Mouse (Mus musculus) neural tube, embryonic 11.5 days (tissue): ENCODE measurements around the gene Sprr2a3. TPM values are rescaled to one million over a fixed set of nuclear protein-coding genes. Genes with fewer than 3 reads are reported as not detected.
A peak's percentile ranks its signal among the peaks of the same experiment; 100 is the strongest.
"Not testable (repeated sequence)": the region's sequence is repeated elsewhere in the genome, so short reads cannot be mapped to it uniquely, and the experiment has no call there.

Source experiments
- ATAC-seq: fragments of 200-750 bp; cut with Nextera tagmentation; 2 replicates; pipeline ENCODE4 v1.8.0; 2017; ENCODE audit warnings: moderate number of reproducible peaks, mild to moderate bottlenecking, moderate TSS enrichment, moderate library complexity; ENCODE audit not compliant: insufficient read depth, low FRiP score, low TSS enrichment
- DNase-seq: peaks from one replicate; pipeline ENCODE4 v3.0.0-alpha.2; 2015; ENCODE audit warnings: low spot score
- H3K27ac ChIP-seq: fragments of 300-500 bp; sonication (generic); 2 replicates; pipeline ENCODE4 v1.5.1; 2014; ENCODE audit warnings: low read depth, mild to moderate bottlenecking, low read length
- H3K27me3 ChIP-seq: fragments of 300-500 bp; sonication (generic); 2 replicates; pipeline ENCODE4 v1.6.1; 2014; ENCODE audit warnings: mild to moderate bottlenecking, low read length, mixed read lengths; ENCODE audit not compliant: control insufficient read depth, insufficient read depth
- H3K36me3 ChIP-seq: fragments of 300-500 bp; sonication (generic); 2 replicates; pipeline ENCODE4 v1.6.1; 2014; ENCODE audit warnings: mild to moderate bottlenecking, low read length, moderate library complexity, mixed read lengths; ENCODE audit not compliant: control insufficient read depth, insufficient read depth
- H3K4me1 ChIP-seq: fragments of 300-500 bp; sonication (generic); 2 replicates; pipeline ENCODE4 v1.6.1; 2014; ENCODE audit warnings: low read length, mixed read lengths; ENCODE audit not compliant: control insufficient read depth, insufficient read depth
- H3K4me2 ChIP-seq: fragments of 300-500 bp; sonication (generic); 2 replicates; pipeline ENCODE4 v1.6.1; 2014; ENCODE audit warnings: low read depth, mild to moderate bottlenecking, moderate library complexity
- H3K4me3 ChIP-seq: fragments of 300-500 bp; sonication (generic); 2 replicates; pipeline ENCODE4 v1.5.1; 2014; ENCODE audit warnings: low read depth, low read length
- H3K9ac ChIP-seq: fragments of 300-500 bp; sonication (generic); 2 replicates; pipeline ENCODE4 v1.6.1; 2014; ENCODE audit warnings: mild to moderate bottlenecking, low read length
- H3K9me3 ChIP-seq: fragments of 300-500 bp; sonication (generic); 2 replicates; pipeline ENCODE4 v1.6.1; 2016; ENCODE audit warnings: low read length; ENCODE audit not compliant: control insufficient read depth
- WGBS: fragments of 180-500 bp; shearing (Covaris S2); extraction: QIAGEN DNeasy Blood & Tissue Kit; methylation state at CpG from one replicate; pipeline ENCODE4 v1.1.7; 2014; 5-methylcytosine and 5-hydroxymethylcytosine counted together
- polyA plus RNA-seq: library from polyadenylated mRNA; unstranded; fragments of >200 nt; fragmentation: Nextera tagmentation; extraction: Ambion mirVana; gene quantifications from 2 replicates; pipeline ENCODE4 v1.2.1, GENCODE M21; 2014

The Sprr2a3 gene
- not detected in 2 replicates for polyA plus RNA-seq

- H3K4me1 ChIP-seq, H3K36me3 ChIP-seq, H3K27me3 ChIP-seq, H3K4me2 ChIP-seq, H3K9ac ChIP-seq, ATAC-seq, DNase-seq, H3K4me3 ChIP-seq, H3K9me3 ChIP-seq, H3K27ac ChIP-seq: not testable (repeated sequence)
- 88% methylated on average over 1 of the region's 1 CpGs for WGBS
Measured at GRCm38 (mm10) chr3:92285101-92285500, at the start of gene Sprr2a3. Gene Sprr2a3, plus strand, starts transcription at chr3:92285417.

DNA sequence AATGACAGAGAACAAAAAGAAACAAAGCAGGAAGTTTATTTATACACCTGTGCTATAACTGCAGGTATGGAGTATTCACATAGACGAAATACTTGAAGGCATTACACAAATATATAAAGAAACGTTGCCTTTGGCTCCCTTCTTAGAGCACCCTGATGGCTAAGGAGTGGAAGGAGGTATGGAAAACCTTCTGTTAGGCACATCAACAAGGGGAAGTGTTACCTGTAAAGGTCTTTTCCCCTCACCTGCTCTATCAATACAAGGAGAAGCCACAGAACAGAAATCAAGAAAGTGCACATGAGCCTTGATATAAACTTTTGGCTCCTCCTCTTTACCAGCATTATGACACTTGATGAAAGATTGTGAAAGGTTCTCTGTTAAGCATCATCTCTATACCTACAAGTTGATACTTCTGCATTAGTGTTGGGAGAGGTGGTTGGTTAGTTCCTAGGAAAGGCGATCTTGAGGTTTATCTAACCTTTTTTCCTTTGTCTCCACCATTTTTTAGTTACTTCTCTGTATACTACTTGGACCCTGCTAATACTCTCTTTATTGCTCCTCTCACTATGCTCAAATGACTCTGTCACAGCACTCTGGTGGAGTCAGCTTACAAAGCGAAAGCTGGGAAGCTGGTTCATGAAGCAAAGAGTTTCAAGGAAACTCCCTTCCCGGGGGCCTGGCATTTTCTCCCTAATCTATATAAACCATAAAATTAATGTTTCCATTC is 48.6 kb upstream of the Sprr2a3 start:
- ATAC-seq, DNase-seq, H3K9ac ChIP-seq, H3K36me3 ChIP-seq, H3K4me3 ChIP-seq, H3K27me3 ChIP-seq, H3K4me2 ChIP-seq, H3K9me3 ChIP-seq, H3K4me1 ChIP-seq, H3K27ac ChIP-seq: not testable (repeated sequence)
- WGBS, result no CpG with 5 or more reads among the region's 5 CpGs

DNA sequence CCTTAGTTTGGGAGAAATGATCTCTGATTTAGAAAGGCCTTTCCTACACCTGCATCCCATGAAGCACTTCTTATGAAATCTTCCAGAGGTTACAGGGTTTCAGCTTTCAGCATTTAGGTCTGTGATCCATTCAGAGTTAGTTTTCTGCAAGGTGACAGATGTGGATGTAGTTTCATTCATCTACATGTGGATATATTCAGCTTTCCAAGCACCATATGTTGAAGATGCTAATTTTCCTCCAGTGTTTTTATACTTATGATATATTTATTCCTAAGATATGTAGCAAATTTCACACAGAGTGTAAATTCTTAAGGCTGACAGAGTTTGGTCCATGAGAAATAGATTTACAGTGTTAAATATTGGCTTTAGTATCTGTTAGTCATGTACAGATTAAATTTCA is 46.5 kb upstream of the Sprr2a3 start:
- not testable (repeated sequence) for H3K4me2 ChIP-seq, H3K36me3 ChIP-seq, DNase-seq, H3K27me3 ChIP-seq, H3K4me1 ChIP-seq, H3K27ac ChIP-seq, H3K9ac ChIP-seq, ATAC-seq, H3K4me3 ChIP-seq, H3K9me3 ChIP-seq

GRCm38 (mm10) chr3:92239197-92239596 is 46.0 kb upstream of the Sprr2a3 start:
- not testable (repeated sequence) for DNase-seq, H3K27me3 ChIP-seq, H3K27ac ChIP-seq, H3K9me3 ChIP-seq, H3K4me2 ChIP-seq, ATAC-seq, H3K9ac ChIP-seq, H3K4me1 ChIP-seq, H3K36me3 ChIP-seq, H3K4me3 ChIP-seq
- WGBS, result no CpG with 5 or more reads among the region's 1 CpGs

GRCm38 (mm10) chr3:92244833-92245232 is 40.4 kb upstream of the Sprr2a3 start:
- H3K4me2 ChIP-seq, H3K27me3 ChIP-seq, ATAC-seq, H3K4me1 ChIP-seq, DNase-seq, H3K36me3 ChIP-seq, H3K4me3 ChIP-seq, H3K9me3 ChIP-seq, H3K27ac ChIP-seq, H3K9ac ChIP-seq: not testable (repeated sequence)

- not testable (repeated sequence) for H3K4me2 ChIP-seq, H3K9me3 ChIP-seq, H3K27me3 ChIP-seq, H3K4me3 ChIP-seq, ATAC-seq, H3K36me3 ChIP-seq, H3K4me1 ChIP-seq, H3K9ac ChIP-seq, H3K27ac ChIP-seq, DNase-seq
- no CpG with 5 or more reads among the region's 10 CpGs for whole genome bisulfite sequencing
Measured at GRCm38 (mm10) chr3:92246245-92246644, 39.0 kb upstream of the Sprr2a3 start.

- H3K4me3 ChIP-seq, H3K27me3 ChIP-seq: not testable (repeated sequence)
Measured at GRCm38 (mm10) chr3:92248494-92248893, 36.7 kb upstream of the Sprr2a3 start.

GRCm38 (mm10) chr3:92250450-92250849 is 34.8 kb upstream of the Sprr2a3 start:
- WGBS, result 89% methylated on average over 1 of the region's 2 CpGs
- H3K4me2 ChIP-seq, H3K27me3 ChIP-seq, H3K36me3 ChIP-seq, H3K9ac ChIP-seq, H3K4me3 ChIP-seq, DNase-seq, H3K4me1 ChIP-seq, H3K9me3 ChIP-seq, H3K27ac ChIP-seq: not testable (repeated sequence)
- 0 out of 2 replicates have a peak, but pooled peaks have one; percentile 17 for ATAC-seq

More at GRCm38 (mm10) chr3:92248494-92248893, 36.7 kb upstream of the Sprr2a3 start:
- H3K4me2 ChIP-seq, H3K4me1 ChIP-seq, DNase-seq, H3K36me3 ChIP-seq, ATAC-seq, H3K9me3 ChIP-seq, H3K9ac ChIP-seq, H3K27ac ChIP-seq: not testable (repeated sequence)

DNA sequence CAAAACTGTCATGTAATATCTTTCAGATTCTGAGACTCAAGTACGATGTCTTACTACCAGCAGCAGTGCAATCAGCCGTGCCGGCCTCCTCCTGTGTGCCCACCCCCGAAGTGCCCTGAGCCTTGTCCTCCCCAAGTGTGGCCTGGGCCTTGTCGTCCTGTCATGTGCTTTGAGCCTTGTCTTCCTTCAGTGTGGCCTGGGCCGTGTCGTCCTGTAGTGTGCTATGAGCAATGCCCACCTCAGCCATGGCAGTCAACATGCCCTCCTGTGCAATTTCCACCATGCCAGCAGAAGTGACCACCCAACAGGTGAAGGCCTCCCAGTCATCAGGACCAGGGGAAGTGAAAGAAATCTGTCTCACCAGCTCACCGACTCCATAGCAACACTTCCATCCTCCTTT is 31.4 kb upstream of the Sprr2a3 start:
- no CpG with 5 or more reads among the region's 8 CpGs for WGBS
- ATAC-seq, result peak; percentile 24; the same call in 1 of the 2 replicates
- not testable (repeated sequence) for DNase-seq

More for the DNA sequence above, 31.4 kb upstream of the Sprr2a3 start:
- H3K36me3 ChIP-seq, H3K9ac ChIP-seq, H3K9me3 ChIP-seq, H3K27me3 ChIP-seq, H3K4me1 ChIP-seq, H3K4me3 ChIP-seq, H3K4me2 ChIP-seq, H3K27ac ChIP-seq: not testable (repeated sequence)
